Mouse (Mus musculus) lung, postnatal 10 days (tissue): ENCODE measurements around the gene Wdr74.

ENCODE experiments used
- DNase-seq: peaks from one replicate; pipeline ENCODE4 v3.0.0; 2021

The Wdr74 gene

DNA sequence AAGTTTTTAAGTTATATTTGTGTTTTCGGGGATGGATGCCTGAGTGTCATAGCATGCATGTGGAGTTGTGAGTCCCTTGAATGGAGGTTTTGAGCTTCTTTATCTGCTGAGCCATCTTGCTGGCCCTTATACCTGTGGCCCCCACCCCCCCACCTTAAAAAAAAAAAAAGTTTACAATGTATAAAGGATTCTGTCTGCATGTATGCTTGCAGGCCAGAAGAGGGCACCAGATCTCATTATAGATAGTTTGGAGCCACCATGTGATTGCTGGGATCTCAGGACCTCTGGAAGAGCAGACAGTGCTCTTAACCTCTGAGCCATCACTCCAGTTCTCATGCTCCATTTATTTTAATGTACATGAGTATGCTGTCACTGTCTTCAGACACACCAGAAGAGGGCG is 11.7 kb downstream of the Wdr74 start:
- peak; percentile 26 for DNase-seq

DNA sequence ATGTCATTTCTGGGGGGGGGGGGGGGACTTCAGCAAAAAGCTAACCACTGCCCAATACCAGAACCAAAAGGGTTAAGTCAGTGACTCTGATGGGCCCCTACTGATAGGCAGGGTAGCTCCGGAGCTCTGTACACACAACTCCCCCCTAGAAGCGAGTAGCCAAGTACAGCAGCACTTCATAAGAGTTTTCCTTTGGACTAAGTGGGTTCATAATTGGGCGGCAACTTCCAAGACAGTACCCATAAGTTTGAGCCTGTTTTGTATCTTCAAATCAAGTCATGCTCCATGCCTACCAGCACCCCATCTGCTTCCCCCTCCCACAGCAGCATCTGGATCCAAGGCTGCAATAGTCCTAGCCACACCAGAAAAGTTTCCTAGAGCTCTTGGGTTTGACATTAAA is 20.0 kb downstream of the Wdr74 start:
- DNase-seq: no peak

DNA sequence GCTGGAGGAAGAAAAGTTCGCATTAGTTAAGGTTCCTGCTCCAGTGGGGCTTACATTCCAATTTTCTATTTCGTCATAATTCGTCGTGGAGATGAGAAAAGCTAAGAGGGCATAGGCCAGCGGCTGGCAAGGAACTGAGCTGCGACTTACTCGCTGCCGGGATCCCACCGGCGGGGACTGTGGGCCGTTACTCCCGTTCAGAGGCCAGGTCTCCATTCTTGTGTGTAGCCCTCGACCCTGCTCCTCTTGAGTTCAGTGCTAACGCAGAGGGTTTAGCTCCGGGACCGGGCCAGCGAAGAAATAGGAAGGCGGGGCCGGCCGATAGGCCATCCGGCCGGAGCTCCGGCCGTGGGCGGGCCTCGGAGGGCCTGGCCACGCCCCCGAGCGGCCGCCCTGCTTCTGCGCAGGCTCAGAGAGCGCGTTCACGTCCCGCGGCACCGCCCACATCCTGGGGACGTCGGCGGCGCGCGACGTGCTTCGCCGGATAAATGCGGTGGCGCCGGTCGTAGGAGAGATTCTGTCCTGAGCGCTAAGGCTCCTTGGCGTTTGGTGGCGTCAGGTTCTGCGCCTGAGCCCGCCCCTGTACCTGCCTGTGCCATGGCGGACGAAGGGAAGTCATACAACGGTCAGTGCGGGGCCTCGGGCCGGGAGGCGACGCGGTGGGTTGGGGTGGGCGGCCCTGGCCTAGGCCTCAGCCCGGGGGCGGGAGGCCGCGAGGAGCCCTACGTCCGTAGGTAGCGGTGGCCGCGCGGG is 21.2 kb downstream of the Wdr74 start, which contains the start of gene Nxf1:
TSS of gene Nxf1 (plus strand) at position 439 of the 753 bp plus-strand sequence.
- DNase-seq: peak; percentile 94

GRCm38 (mm10) chr19:8757471-8757998 is 21.9 kb downstream of the Wdr74 start:
- DNase-seq: no peak

DNA sequence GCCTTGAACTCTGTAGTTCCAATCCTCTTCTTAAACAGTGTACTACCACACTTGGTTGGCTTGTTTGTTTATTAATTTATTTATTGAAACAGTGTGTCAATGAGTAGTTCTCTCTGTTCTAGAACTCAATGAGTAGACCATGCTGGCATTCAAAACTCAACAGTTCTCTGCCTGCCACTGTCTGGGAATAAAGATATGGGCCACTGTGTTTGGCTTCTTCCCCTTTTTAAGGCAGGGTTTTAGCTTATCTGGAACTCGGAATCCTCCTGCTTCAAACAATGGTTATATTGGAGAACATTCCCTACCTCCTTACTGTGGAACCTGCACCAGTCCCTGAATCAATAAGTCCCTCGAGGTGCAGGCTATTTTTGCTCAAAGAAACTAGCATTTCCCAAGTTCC is 23.3 kb downstream of the Wdr74 start:
- no peak for DNase-seq

- no peak for DNase-seq
Measured at GRCm38 (mm10) chr19:8760757-8761156, 25.1 kb downstream of the Wdr74 start.

GRCm38 (mm10) chr19:8763276-8763675 is 27.6 kb downstream of the Wdr74 start:
- DNase-seq: no peak

DNA sequence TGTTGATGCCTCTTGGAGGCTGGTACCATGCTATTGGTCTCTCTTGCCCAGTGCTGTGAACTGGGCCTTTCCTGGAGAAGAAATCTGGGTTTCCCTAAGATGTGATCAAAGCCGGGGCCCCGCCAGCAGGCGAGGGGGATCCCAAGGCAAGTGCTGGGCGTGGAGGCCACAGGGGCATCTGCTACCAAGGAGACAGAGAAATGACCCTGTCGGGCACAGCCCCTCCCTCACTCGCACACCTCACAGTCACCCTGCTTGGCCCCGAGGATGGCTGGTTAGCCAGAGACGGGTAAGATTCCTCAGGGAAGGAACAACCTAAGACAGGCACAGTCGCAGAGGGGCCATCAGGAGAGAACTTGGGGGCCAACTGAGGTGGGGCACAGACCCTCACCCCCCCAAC is 29.9 kb downstream of the Wdr74 start:
- no peak for DNase-seq

DNA sequence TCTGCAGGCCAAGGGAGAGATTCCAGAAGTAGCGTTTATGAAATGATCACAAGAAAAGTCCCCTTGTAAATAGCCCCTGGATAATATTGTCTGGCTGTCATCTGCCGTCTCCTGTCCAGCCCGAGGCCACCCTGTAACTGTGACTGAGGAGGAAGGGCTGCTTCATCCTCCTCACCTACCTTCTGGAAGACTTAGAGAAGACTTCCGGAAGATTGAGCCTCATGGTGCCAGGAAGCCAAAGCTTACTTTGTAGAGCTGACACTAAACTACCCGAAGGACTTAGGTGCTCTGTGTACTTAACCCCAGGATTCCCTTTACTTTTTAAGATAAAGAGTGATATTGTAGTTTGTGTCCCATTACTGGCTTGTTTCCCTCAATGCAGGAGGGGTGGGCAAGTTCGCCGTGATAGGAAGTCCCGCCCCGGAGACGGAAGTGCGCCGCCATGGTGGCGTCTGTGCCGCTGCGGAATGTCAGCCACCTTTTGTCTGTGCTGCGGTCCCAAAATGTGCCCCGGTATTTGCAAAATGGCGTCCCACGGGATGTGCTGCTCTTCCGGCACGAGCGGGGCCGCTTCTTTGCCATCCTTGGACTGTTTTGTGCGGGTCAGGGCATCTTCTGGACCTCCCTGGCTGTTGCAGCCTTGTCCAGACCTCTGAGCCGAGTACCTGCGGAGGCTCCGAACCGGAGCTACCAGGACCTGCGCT is 35.1 kb downstream of the Wdr74 start, which contains the start of gene Tmem223:
TSS of gene Tmem223 (plus strand) at position 430 of the 704 bp plus-strand sequence.
- DNase-seq: peak; percentile 89

DNA sequence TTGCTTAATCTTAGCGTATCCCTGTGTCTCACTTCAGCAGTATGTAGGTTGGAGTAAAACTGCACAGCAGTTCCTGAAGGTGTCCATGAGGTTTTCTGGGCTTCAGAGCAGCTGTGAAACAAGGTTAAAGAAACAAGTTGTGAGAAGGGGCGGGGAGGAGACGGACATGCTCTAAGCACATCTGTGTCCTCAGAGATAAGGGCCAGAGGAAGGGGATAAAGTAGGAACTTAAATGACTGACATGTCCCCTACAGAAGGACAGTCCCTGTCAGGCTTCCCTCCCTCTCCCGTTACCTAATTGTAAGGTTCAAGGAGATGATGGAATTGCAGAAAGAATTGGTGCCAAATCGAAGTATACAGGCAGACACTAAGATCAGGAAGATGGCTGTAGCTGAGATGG is 37.4 kb downstream of the Wdr74 start:
- DNase-seq: no peak

GRCm38 (mm10) chr19:8773409-8773808 is 37.8 kb downstream of the Wdr74 start:
- DNase-seq: no peak

DNA sequence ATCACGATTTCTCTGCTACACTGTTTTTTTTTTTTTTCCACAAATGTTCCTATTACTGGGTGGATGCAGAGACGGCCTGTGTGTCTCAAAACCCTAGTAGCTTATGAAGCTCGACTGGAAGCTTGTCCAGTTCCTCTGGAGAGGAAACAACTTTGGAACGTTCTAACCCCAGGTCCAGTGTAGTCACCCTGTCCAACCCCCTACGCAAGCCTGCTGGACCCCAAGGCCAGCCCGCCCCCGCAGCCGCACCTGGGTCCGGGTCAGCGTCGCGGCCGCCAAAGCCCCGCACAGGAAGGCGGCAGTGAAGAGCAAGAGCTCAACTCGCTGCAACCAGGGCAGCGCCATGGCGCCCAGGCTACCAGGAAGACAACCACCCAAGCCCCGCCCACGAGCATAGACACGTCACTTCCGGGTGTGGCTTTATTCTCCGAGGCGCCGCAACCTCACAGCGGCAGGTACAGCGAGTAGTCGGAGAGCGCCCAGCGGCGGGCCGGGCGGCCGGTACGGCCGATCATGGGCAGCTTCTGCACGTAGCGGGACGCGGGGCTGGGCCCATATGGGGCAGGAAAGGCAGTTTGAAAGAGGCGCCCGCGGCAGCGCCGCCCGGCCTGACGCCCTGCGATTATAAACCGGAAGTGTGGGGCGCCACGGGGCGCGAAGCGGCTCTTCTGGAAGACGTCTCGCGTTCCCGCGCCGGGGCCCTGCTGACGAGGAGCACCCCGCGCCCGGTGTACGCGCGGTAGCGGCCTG is 38.6 kb downstream of the Wdr74 start, which contains the start of gene Tmem179b:
TSS of gene Tmem179b (minus strand) at position 382 of the 750 bp plus-strand sequence.
- DNase-seq: peak; percentile 98

GRCm38 (mm10) chr19:8774951-8775421 is 39.4 kb downstream of the Wdr74 start:
- no peak for DNase-seq

DNA sequence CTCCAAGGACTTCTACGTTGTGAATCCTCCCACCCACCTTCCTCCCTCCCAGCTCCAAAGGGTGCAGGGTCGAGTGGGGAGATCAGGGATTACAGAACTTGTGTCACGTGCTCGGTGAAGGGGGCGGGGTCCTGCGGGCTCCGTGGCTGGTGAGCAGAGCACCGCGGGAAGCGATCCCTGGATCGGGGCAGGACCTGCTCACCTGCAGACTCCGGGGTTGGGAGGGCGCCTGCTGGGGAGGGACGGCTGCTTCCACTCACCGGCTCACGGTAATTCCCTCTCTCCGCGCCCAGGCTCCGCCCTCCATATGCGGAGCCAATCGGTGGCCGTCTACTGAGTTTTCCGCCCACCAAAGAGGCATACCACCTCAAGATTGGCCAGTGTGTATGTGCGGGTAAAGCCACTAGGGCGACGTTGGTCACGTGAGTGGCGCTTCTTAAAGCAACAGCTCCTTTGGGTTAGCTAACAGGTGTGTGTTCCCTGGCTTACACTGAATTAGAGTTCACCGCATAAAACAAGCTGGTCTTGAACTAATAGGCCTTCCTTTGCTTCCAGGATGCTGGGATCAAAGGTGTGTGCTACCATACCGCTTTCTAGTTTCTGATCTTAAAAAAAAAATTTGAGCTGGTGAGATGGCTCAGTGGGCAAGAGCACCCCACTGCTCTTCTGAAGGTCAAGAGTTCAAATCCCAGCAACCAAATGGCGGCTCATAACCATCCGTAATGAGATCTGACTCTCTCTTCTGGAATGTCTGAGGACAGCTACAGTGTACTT is 50.6 kb downstream of the Wdr74 start, which contains the start of gene Taf6l:
TSS of gene Taf6l (minus strand) at position 410 of the 774 bp plus-strand sequence.
- DNase-seq: peak; percentile 96

- DNase-seq: no peak
Measured at GRCm38 (mm10) chr19:8788521-8788920, 52.9 kb downstream of the Wdr74 start.

GRCm38 (mm10) chr19:8789171-8789570 is 53.5 kb downstream of the Wdr74 start:
- DNase-seq: no peak

- DNase-seq: no peak
Measured at GRCm38 (mm10) chr19:8790171-8790570, 54.5 kb downstream of the Wdr74 start.
